Mouse (Mus musculus): ENCODE data around the gene Gdpgp1.

DNA sequence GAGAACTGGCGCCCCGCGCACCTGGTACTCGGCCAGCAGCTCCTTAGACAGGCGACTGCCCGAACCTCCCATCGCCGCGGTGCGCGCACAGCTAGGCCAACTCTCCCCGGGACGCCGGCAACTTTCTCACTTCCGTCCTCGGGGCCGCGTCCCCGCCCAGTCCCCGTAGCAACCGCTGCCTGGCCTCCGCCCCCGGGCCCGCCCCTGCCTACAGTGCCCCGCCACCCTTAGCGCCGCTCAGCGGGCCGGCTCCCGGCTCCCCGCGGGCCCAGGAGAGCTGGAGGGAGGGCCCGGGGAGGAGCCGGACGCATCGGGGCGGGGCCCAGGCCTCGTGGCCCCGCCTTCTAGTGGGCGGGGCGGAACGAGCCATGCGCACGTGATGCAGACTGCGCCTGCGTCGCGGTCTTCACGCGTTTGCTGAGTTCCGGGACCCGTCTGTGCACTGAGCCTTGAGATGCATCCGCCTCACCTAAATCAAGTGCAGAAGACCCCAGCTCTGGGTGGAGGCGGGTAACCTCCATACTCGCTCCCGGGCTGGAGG lies at the start of gene Gdpgp1, which contains the start of gene Cib1:
- TF ChIP-seq POLR2A (IDR thresholded peaks at IDR 0.05; ENCODE audit: control insufficient read depth, extremely low read depth, insufficient read depth, low read length, poor library complexity) (peak; percentile 70), CTCF (IDR thresholded peaks at IDR 0.05; ENCODE audit: borderline replicate concordance, control insufficient read depth, extremely low read depth, insufficient read depth, low read length, poor library complexity) (peak; percentile 64; the same call in 1 of the 2 replicates)
